Mouse (Mus musculus) gastrocnemius, postnatal 25 days (tissue): ENCODE measurements around the gene Nhsl1. TPM values are rescaled to one million over a fixed set of nuclear protein-coding genes. Genes with fewer than 3 reads are reported as not detected.
A peak's percentile ranks its signal among the peaks of the same experiment; 100 is the strongest.
"Not testable (repeated sequence)": the region's sequence is repeated elsewhere in the genome, so short reads cannot be mapped to it uniquely, and the experiment has no call there.

Experiments
- DNase-seq: peaks from one replicate; pipeline ENCODE4 v3.0.0; 2022
- total RNA-seq, 2 experiments: library from RNA; stranded (reverse); gene quantifications; 1 replicate in 1 of 2; 2 replicates in 1 of 2; pipeline ENCODE4 v1.2.3; 2021

Gene Nhsl1
- total RNA-seq, 2 experiments from 2014 or later, result 5.7 to 6.0 TPM

DNA sequence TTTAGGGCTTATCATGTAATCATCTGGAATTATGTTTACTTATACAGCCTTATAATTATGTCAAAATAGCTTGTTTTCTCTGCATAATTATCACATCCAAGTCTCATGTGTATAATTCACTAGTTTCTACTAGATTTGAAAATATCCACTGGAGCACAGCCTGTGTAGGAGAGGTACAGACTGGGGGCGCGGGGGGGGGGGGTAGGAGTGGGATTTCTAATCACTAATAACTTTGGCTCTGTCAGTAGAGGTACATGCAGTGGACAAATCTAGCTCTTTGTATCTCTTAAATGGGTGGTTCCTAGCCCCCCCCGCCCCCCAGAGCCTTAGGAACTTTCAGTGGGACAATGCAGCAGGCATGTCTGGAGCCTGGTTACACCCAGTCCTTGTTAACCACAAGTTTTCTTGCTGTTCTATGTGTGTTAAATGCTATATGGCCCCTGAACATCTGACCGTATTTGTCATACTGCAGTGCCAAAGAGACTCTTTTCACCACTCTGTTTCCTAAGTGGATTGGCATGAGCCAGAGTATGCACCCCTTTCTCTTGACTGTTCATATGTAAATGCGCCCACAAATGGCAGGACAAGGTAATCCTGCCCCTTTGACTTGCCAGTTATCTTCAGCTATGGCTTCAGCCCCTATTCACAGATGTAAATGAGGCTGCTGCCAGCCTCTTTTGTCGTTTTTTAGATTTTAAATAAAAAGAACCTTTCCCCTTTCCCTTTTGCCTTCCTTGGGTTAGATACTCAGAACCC lies 127.0 kb downstream of the Nhsl1 start:
- DNase-seq, result no peak

DNA sequence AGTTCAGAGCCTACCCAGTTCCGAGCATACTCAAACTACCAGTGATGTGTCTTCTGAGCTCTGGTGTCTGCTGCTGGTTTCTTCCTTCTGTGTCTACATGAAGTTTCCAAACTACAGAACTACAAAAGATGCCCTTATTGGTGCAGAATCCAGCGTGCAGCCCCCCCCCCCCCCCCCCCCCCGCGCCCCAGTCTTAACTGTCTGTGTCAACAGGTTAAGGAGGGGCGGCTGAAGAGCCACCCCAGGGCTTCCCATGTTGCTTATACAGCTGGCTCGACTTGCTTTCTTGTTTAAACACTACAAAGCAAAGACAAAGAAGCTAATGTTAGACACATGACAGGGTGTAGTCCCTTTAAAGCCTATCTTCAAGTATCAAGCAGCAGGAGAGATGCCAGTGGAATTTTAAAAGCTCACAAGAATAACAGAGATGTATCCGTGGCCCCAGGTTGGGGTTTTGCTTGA lies 127.6 kb downstream of the Nhsl1 start:
- DNase-seq, result no peak

DNA sequence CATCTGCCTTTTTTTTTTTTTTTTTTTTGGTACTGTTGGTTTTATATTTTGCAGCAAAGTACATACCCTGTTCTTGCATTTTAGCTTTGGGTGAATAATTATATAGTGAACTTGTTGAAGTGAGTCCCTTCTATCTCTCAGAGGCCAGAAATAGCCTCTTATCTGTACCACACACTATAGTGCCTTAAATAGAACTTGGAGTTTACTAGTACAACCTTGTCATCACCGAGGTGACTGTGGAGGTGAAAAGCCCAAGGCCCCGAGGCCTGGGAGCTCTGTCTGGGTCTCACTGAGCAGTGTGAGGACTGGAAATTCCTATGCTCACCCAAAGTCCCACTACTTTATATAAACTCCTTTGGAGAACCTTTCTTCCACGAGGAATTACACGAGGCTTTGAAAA lies 128.5 kb downstream of the Nhsl1 start:
- DNase-seq, result no peak

DNA sequence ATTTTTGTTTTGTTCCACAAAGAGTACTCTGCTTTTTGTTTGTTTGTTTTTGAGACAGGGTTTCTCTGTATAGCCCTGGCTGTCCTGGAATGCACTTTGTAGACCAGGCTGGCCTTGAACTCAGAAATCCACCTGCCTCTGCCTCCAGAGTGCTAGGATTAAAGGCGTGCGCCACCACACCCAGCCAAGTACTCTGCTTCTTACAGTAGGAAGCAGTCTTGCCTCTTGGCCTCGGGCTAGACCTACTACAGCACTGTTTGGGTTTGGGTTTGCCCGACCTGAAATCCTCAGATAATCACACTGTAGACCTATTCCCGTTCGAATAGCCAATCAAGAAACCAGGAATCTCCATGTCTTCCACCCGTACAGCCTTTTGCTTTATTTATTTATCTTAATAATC lies 130.1 kb downstream of the Nhsl1 start:
- not testable (repeated sequence) for DNase-seq

DNA sequence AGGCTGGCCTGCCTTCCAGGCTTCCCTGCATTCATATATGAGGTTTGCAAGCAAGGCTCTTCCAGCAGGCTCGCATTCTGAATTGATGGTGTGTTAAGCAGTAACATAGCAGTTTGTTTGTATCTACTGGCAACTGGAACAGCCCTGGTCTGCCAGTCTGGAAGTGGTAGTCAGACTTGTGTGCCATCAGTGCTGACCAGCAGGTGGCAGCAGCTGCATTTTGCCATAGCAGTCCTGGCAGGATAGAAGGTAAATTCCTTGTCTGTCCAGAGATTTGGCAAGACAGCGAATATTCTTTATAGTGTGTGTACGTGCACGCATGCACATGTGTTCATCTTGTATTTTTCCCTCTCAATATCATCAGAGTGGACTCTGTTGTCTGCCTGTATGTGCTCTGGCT lies 134.6 kb downstream of the Nhsl1 start:
- DNase-seq, result peak; percentile 62

DNA sequence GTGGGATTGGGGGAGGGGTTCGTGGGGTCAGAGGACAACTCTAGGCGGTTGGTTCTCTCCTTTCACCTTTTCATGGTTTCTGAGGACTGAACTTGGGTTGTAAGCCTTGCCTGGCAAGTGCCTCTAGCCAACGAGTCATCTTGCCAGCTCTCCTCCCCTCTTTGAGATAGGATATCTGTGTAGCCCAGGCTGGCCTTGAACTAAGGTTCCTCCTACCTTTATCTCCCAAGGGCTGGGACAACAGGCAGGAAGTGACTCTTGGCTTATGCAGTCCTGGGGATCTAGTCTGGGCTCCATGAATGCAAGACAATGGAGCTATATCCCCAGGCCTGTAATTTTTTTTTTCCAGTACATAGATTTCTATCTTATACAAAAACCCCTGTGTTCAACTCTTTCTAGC lies 135.4 kb downstream of the Nhsl1 start:
- no peak for DNase-seq

DNA sequence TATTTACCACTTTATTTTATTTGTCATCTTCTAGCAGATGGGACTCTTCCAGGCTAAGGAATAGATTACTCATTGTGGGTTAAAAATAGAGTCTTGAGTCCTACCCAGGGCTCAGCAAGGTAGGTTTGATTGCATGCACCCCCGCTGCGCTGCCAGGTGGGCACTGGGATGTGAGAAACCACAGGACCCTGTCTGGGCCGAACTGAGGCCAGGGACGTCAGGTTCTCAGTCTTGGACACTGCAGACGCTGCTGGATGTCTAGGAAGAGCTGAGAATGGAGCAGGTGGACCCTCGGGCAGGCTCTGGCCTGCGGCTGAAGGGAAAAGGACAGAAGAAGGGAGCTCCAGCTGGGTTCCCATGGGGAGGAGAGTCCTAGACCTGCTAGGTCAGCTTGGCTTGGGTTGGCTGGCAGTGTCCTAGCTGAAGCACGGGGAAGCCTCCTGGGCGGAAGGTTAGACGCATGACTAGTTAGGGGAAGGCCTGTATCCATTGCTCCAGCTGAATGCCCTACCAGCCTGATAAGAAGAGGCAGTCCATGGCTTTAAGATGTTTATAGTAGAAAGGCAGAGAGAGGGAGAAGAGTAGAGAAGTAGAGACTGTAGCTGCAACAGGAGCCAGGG lies 136.6 kb downstream of the Nhsl1 start:
- no peak for DNase-seq

DNA sequence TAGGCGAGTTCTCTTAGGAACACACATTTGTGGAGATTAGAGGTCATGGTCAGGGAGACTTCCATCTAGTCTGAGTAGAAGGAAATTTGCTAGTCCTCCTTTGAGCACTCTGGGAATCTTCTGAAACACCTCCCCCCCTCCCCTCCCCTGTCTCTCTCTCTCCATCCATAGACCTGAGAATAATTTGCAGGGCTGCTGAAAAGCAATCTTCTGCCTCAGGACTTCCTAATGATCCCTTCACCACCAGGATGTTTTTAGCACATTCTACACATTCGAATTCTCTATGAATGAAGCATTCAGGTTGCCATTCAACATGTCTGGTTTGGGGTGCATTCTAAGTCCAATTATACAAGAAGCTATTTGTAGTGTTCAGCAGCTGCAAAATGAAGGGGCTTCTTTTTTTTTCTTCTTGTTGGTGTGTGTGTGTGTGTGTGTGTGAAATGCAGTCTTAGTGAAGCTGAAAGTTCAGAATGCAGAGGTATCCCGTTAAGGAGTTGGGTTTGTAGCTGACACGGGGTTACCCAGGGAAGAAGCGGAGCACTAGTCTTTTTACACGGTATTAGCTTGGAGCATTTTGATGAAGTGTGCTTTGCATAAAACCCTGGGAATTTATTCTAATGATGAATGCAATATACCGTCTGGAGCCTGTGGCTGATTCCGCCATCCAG lies 139.2 kb downstream of the Nhsl1 start:
- DNase-seq, result no peak

DNA sequence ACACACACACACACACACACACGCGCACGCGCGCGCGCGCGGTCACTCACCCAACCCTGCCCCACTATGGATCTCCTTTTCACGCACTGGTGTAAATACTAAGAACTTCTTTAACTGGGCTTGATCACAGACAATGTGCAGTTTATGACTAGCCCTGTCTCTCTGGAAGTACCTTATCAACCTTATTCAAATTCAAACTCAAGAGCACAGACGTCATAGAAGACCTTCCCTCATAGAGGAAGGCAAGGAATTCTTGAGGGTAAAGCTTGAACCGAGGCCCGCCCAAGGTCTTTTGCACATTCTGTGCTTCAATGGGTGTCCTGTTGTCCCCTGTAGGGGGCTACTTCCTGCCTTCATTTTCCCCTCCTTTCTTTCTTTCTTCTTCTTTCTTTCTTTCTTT lies 142.6 kb downstream of the Nhsl1 start:
- DNase-seq, result no peak

DNA sequence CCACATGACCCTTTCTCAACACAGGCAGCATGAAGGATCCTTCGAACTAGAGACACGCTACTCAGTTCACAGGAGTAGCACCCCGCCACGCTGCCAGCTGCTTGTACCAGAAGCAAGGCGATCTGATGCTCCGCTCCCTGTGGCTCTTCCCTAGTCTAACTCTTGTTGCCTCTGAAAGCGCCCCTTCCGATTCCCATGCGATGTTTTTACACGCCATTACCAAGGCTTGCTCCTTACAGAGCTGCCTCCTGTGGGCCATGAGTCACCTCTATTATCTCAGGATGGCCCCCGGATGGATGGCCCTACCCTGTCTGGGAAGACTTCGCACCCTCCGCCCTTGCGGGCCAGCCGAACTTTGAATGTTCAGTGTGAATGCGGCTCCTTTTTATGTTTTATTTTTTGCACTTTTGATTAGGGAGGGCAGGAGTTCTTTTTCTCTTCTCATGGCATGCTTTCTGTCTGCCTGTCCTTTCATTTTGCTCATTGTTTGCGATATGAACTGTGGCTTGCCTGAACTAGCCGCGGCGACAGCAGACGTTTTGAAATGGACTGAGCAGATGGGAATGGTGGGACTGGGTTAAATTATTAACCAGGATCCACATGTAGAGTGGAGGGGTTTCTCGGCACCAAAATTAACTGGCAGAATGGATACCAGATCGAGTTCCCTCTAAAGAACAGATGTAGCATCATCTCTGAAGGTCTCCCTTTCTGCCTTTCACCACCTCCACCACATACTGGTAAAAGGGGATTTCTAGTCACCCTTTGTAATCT lies 144.5 kb downstream of the Nhsl1 start:
- DNase-seq, result no peak

DNA sequence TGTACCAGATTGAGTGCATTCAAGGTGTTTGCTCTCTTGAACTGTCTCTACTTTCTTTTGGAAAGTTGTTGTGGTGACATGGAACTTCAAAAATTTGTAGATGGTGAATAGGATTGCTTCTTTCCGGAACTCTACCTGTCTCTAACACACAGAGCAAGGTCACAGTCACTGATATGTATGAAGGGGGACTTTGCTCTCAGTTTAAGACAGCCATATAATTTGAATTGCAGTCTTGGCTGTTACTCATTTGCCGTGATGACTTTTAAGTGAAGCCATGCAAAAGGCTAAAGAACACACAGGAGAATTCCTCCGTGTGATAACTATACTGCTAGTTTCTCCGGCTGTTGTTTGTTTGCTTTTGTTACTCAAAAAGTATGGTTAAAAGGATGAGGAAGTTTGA lies 149.6 kb downstream of the Nhsl1 start:
- DNase-seq, result no peak

DNA sequence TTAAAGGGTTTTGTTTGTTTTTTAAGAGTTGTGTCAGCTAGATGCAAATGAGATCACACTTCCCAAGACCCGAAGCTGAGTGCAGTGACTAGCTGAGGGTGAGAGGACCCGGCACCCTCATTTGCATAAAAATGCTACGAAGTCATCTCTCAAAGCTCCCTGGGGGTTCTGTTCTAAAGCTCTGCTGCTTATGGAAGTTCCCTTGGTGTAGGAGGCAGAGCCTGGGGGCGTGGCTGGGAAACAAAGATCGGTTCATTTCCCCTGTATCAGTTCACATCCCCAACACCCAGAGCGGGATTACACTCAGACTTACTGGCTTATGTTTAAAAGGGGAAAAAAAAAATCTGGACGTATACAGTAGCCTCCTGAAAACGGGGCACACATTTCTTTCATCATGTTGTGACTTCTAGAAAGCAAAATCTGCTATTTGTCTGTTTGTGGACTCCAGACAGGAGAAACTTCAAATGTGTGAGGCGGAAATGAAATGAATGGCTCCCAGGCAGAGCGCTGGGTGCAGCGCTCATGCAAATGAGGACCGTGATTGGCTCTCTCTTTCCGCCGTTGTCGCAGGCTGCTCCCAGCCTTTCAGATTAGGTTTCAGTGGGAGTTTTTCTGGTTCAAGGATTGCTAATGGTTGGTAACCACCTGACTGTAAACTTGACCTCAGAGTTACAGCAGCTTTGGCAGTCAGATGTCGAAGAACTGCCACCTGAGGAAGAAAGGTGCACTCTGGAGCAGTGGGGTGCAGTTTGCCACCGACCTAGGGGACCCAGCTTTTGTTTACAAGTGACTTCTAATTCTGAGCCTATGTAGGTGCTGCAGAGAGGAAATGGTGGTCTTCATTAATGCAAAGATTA lies 150.7 kb downstream of the Nhsl1 start:
- DNase-seq, result no peak

DNA sequence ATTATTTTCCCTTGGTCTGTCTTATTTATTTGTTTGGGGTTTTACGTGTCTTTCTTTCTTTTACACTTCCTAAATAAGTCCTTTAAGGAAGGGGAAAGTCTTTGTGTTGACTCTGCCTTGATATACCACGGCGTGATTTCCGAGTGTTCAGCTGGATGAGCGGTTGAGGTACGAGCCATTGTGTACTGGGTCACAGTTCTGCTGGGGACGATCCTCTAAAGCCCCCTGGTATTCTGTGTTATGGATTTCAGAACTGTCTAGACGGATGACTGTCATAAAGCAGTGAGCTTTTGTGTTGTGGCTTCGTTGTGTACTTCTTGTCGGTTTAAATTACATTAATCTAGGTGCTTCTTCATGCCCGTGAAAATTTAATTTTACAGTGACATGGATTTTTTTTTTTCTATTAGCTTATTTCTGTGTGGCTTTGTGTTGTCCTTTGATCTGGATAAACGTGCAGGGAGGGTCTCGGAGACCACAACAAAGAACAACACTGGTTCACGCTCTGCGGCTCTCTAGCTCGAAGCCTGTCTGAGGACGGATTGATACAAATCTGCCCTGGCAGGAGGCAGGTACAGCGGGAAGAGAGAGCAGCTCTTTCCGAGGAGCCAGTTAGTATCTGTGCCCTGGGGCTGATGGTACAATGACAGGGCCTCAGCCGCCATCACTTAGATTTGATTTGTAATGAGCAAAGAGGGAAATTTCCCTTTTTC lies 151.7 kb downstream of the Nhsl1 start:
- DNase-seq, result no peak

DNA sequence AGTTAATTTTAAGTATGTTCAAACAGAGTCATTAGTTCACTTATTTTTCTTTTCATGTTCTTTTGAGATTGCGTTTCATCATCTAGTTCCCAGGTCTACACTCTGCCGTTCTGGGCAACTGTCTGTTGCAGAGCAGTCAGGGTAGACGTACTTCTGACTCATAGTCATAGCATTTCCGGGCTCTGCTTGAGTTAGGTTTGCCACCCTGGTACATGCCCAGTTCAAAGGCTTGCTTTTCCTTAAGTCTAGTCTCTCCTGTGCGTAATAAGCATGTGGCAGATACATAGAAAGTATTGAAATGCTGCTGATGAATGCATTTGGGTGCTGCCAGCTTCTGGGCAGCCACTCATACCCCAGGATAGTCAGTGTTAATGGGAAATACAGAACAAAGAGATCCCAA lies 152.9 kb downstream of the Nhsl1 start:
- DNase-seq, result no peak

DNA sequence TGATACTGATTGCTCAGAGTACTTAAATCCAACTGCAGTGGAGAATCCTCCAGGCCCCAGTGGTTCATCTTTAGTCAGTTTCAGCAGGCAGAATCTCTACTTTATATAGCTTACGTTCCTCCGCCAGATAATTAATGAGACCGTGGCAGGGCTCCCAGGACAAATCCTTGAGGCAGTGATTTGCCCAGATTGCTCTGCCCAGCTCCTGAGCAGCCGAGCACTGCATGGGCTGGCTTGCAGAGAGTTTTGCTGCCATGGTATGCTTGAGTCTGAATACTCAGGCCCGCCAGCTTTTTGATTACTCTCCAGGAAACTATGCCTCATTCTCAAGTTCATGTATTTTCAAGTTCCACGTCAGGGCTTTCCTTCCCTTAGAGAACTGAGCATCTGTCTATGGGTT lies 156.3 kb downstream of the Nhsl1 start:
- DNase-seq, result no peak

DNA sequence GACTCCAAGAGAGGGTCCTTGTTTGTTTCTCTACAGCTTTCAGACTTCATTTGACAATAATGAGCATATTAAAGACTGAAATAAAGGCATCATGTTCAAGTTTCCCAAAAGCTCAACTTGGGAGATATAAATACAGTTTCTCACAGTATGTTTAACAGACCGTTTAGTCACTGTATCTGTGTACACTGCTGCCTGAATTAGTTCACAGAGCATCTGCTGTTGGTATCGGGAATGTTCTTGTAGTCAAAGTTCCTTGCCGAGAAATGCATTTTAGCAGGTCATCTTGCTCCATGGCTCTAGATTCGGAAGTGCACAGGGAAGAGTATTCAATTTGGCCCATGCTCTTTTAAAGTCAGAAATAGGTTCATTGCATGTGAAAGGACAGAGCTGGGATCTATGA lies 159.5 kb downstream of the Nhsl1 start:
- DNase-seq, result no peak

DNA sequence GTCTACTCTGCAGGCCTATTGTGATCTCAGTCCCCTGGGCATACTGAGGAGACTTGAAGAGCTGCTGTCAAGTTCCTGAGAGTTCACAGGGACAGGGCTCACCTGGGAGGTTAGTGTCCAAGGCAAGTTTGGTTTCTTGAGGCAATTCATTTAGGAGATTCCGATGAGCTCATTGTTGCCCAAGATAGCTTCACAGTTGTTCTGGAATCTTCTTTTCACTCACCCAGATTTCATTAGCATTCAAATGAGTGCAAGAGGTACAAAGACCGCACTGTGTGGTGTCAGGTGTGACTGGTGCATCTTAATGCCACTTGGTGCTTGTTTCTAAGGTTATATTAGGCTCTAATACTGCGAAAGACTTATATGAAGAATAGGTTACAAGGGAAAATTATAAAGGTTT lies 160.5 kb downstream of the Nhsl1 start:
- no peak for DNase-seq

DNA sequence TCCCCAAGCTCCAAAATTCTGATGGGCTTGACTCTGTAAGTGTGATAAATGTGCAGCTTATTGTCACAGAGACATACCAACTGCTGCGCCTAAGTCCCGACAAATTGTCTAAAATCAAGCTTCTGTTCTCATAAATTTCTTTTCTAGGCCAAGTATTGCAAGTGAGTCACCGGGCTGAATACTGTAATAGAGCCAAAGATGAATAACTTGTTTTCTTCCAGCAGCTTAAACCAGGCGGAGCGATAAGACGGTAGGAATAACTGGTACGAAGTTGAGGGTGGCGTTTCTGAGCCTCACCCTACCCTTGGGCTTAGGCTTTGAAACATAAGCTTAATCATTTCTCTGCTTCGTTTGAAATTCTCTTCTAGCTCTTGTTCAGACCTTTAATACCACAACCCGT lies 162.1 kb downstream of the Nhsl1 start:
- no peak for DNase-seq

DNA sequence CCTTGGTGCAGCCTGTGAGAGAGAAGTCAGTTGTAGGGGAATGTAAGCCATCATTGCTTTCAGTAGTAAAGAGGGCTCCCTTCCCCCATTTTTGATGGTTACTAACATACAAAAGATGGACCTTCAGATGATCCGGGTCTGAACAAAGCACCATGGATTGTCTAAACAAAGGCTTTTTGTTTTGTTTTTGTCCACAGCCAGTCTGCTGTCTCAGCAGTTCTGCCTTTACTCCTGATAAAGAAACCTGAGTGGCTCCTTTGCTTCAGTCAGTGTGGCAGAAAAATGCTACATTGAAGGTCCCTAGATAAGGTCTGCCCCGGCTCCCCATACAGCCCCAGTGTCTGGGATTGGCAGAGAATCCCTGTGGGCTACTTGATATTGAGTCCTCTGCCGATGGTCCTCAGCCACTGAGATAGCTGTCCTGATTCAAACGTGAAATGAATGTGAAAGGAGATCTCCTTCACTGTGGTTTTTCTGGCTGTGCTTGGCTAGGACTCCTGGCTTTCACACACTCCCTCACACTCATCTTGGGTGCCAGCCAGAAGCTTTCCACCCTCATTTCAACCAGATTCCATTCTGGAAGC lies 163.9 kb downstream of the Nhsl1 start:
- no peak for DNase-seq

DNA sequence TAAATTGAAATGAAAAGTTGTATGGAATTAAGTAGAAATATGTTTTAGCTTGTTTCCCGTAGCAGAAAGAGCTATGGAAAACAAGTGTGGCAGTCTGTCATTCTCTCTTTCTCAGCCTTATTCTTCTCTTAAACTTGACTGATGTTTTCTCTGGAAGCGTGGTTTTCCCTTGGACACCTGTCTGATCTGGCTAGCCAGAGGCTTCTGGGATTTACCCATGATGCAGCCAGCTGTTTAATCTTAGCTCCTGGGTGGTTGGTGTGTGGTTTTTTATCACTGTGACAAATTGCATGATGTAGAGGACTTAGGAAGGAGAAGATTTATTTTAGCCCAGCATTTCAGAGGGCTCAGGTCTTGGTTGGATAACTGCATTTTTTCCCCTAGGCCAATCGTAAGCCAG lies 164.9 kb downstream of the Nhsl1 start:
- no peak for DNase-seq

DNA sequence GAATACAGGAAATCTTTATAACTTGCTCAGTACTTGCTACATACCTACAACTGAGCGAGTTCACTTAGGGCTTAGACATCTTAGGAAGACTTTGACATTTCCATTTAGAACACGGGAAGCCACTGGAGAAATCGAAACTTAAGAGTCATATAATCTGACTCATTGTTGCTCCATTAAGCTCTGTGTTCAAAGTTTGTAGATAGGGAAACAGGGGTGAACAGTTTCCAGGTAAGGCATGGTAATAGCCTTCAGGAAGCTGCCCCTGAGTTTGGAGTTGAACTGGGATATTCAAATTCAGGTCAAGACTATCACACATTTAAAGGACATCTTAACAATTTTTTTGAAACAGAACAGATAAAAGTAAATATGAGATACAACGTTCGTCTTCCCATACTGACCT lies 165.9 kb downstream of the Nhsl1 start:
- no peak for DNase-seq
